Mouse (Mus musculus): ENCODE measurements at regions not wholly inside any gene's neighbourhood (a gene's known extent, or its start where the extent isn't known, plus 50 kb on each side); places are given as distances from the start of the nearest gene placed in this dataset.
"Not testable (repeated sequence)": the region's sequence is repeated elsewhere in the genome, so short reads cannot be mapped to it uniquely, and the experiment has no call there.

DNA sequence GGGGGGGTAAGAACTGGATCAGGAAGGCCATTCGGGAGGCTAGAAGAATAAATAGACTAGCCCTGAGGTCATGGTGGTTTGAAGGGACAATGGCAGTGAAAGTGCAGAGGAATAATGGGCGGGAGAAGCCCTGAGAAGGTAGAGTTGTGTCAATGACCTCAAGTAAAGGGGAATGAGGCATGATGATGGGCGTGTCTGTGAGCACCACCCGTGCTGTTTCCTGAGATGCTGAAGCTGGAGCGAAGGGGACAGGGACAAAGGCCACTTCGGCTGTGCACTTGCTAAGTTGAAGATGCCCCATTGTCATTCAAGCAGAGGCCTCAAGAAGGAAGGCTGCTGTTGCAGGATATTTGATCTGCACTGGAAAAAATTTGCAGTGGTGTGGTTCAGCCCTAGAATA is 69.5 kb downstream of the Adra2a start:
- Histone ChIP-seq H3K79me2 (ENCODE audit: control insufficient read depth, insufficient read depth, low read length) (no peaks in the 10 kb centered on the region), H3K4me3 (ENCODE audit: insufficient read depth, low read depth, low read length) (no peak overlapping the region), H3K4me1 (ENCODE audit: control insufficient read depth, insufficient read depth, low read length) (no peaks in the 10 kb centered on the region), H3K9ac (ENCODE audit: low read depth, low read length) (no peak overlapping the region), H3K27ac (replicated peaks; ENCODE audit: insufficient read depth, low read depth, low read length) (no peak overlapping the region), H3K36me3 (ENCODE audit: control insufficient read depth, insufficient read depth, low read length) (no peaks in the 10 kb centered on the region), H3K27me3 (ENCODE audit: control insufficient read depth, insufficient read depth, low read length) (no peaks in the 10 kb centered on the region)
- TF ChIP-seq POLR2A (IDR thresholded peaks at IDR 0.05; ENCODE audit: extremely low read depth, insufficient read depth, low read length) (no peak), CTCF (IDR thresholded peaks at IDR 0.05; ENCODE audit: low read depth, low read length) (no peak)
- no peak for DNase-seq (ENCODE audit: extremely low read depth, low read depth, low spot score)
- WGBS: 81% methylated on average over 6 of the region's 6 CpGs

DNA sequence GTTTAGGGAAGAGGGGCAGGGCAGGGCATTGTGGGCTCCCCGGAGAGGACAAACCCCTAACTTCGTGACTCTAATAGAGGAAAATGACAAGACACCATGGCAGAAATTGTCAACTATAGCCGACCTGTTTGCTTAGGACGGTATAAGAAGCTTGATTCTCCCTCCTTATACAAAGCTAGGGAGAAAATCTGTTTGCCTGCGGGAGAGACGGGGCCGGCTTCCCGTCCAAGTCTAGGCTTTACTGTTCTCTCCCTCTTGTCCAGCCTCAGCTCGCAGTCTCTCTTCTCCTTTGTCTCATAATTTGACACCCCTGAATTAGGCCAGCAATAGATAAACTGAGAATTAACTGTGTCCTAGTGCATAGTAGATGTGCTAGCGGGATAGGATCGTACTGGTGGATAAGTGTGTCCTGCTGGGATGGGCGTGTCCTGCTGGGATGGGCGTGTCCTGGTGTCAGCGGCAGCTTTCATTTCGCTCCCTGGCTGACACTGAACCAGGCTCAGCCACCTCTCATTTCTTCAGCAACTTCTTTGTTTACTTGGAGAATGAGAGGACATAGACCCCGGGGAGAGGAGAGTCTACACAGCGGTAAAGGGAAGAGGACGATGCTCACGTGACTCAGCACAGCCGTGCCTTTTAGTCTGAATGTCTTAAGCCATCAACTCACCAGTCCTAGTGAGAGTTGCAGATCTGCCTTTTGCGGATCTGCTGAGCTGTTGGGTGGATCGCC is 70.8 kb downstream of the Adra2a start:
- 11% methylated on average over 22 of the region's 22 CpGs for whole genome bisulfite sequencing
- H3K27me3 ChIP-seq (ENCODE audit: control insufficient read depth, insufficient read depth, low read length): no peaks in the 10 kb centered on the region
- DNase-seq (ENCODE audit: extremely low read depth, low read depth, low spot score): peak; percentile 46
- peak overlapping the region; percentile 47 for H3K4me3 ChIP-seq (ENCODE audit: insufficient read depth, low read depth, low read length)
- H3K36me3 ChIP-seq (ENCODE audit: control insufficient read depth, insufficient read depth, low read length): no peaks in the 10 kb centered on the region
- no peaks in the 10 kb centered on the region for H3K4me1 ChIP-seq (ENCODE audit: control insufficient read depth, insufficient read depth, low read length)
- no peaks in the 10 kb centered on the region for H3K79me2 ChIP-seq (ENCODE audit: control insufficient read depth, insufficient read depth, low read length)
- TF ChIP-seq CTCF (IDR thresholded peaks at IDR 0.05; ENCODE audit: low read depth, low read length): no peak
- TF ChIP-seq POLR2A (IDR thresholded peaks at IDR 0.05; ENCODE audit: extremely low read depth, insufficient read depth, low read length): no peak
- H3K27ac ChIP-seq (replicated peaks; ENCODE audit: insufficient read depth, low read depth, low read length): no peak overlapping the region
- no peak overlapping the region for H3K9ac ChIP-seq (ENCODE audit: low read depth, low read length)

DNA sequence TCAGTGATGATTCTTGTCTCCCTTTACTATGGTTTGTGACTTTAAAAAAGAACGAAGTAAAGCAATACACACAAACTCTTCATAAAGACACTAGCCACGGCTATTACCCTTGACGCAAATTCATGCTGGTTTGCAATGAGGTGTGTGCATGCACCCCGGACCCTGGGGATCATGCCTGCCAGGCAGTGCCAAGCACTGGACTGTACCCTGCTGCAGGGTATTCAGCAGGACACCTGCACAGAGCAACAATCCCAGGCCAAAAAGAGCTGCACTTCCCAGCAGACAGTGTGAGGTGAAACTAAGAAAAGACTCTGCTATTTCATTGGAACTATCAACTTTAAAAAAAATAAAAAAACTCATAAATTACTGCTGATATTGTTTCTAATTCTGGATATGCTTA is 71.4 kb downstream of the Adra2a start:
- Histone ChIP-seq H3K36me3 (ENCODE audit: control insufficient read depth, insufficient read depth, low read length) (no peaks in the 10 kb centered on the region), H3K9ac (ENCODE audit: low read depth, low read length) (no peak overlapping the region), H3K79me2 (ENCODE audit: control insufficient read depth, insufficient read depth, low read length) (no peaks in the 10 kb centered on the region), H3K27me3 (ENCODE audit: control insufficient read depth, insufficient read depth, low read length) (no peaks in the 10 kb centered on the region), H3K4me3 (ENCODE audit: insufficient read depth, low read depth, low read length) (no peak overlapping the region; the same call in 1 of the 2 replicates), H3K4me1 (ENCODE audit: control insufficient read depth, insufficient read depth, low read length) (no peaks in the 10 kb centered on the region), H3K27ac (replicated peaks; ENCODE audit: insufficient read depth, low read depth, low read length) (no peak overlapping the region)
- 50% methylated on average over 4 of the region's 4 CpGs for WGBS
- TF ChIP-seq POLR2A (IDR thresholded peaks at IDR 0.05; ENCODE audit: extremely low read depth, insufficient read depth, low read length) (no peak), CTCF (IDR thresholded peaks at IDR 0.05; ENCODE audit: low read depth, low read length) (no peak)
- no peak for DNase-seq (ENCODE audit: extremely low read depth, low read depth, low spot score)

DNA sequence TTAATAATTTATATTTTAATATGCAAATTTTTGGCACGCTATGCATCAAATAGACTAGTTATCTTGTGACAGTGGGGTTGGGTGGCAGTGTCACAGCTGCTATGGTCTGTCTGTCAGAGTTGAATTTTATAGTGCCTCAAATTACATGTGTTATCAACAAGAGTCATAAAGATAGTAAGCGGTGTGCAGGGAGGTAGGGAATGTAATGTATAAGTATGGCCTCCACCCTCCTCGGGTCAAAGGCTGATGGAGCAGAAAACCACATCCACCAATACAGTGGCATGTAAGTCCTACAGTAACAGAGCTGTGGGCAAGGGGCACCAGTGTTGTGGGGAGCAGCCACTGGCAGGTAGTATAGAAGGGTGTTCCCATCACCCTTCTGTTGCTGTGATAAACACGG is 72.9 kb downstream of the Adra2a start:
- TF ChIP-seq CTCF (IDR thresholded peaks at IDR 0.05; ENCODE audit: low read depth, low read length) (no peak), POLR2A (IDR thresholded peaks at IDR 0.05; ENCODE audit: extremely low read depth, insufficient read depth, low read length) (no peak)
- no peak overlapping the region for H3K9ac ChIP-seq (ENCODE audit: low read depth, low read length)
- H3K4me1 ChIP-seq (ENCODE audit: control insufficient read depth, insufficient read depth, low read length): no peaks in the 10 kb centered on the region
- H3K27ac ChIP-seq (replicated peaks; ENCODE audit: insufficient read depth, low read depth, low read length): no peak overlapping the region
- no peak for DNase-seq (ENCODE audit: extremely low read depth, low read depth, low spot score)
- 75% methylated on average over 4 of the region's 4 CpGs for WGBS
- H3K27me3 ChIP-seq (ENCODE audit: control insufficient read depth, insufficient read depth, low read length): no peaks in the 10 kb centered on the region
- no peaks in the 10 kb centered on the region for H3K79me2 ChIP-seq (ENCODE audit: control insufficient read depth, insufficient read depth, low read length)
- H3K4me3 ChIP-seq (ENCODE audit: insufficient read depth, low read depth, low read length): no peak overlapping the region
- no peaks in the 10 kb centered on the region for H3K36me3 ChIP-seq (ENCODE audit: control insufficient read depth, insufficient read depth, low read length)

DNA sequence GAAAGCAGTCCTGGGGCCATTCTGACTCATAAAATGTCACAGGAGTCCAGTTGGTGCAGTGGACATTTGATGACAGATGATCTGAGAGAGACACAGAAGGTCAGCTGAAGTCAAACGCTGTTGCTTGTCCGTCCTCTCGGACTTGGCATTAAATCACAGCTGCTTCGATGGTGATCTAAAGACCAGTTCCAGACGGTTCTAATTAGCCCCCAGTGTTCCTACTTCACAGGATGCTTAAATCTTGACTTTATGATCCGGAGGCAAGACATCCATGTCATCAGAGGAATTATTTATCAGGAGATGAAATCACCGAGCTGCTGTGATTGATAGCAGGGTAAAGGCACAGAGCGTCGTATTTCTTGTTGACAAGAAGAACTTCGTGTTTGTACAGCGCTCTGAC is 73.7 kb downstream of the Adra2a start:
- TF ChIP-seq CTCF (IDR thresholded peaks at IDR 0.05; ENCODE audit: low read depth, low read length): no peak
- H3K79me2 ChIP-seq (ENCODE audit: control insufficient read depth, insufficient read depth, low read length): no peaks in the 10 kb centered on the region
- no peak for DNase-seq (ENCODE audit: extremely low read depth, low read depth, low spot score)
- H3K27me3 ChIP-seq (ENCODE audit: control insufficient read depth, insufficient read depth, low read length): no peaks in the 10 kb centered on the region
- no peaks in the 10 kb centered on the region for H3K4me1 ChIP-seq (ENCODE audit: control insufficient read depth, insufficient read depth, low read length)
- WGBS: 69% methylated on average over 11 of the region's 11 CpGs
- H3K4me3 ChIP-seq (ENCODE audit: insufficient read depth, low read depth, low read length): no peak overlapping the region
- H3K9ac ChIP-seq (ENCODE audit: low read depth, low read length): no peak overlapping the region
- no peak overlapping the region for H3K27ac ChIP-seq (replicated peaks; ENCODE audit: insufficient read depth, low read depth, low read length)
- no peaks in the 10 kb centered on the region for H3K36me3 ChIP-seq (ENCODE audit: control insufficient read depth, insufficient read depth, low read length)

DNA sequence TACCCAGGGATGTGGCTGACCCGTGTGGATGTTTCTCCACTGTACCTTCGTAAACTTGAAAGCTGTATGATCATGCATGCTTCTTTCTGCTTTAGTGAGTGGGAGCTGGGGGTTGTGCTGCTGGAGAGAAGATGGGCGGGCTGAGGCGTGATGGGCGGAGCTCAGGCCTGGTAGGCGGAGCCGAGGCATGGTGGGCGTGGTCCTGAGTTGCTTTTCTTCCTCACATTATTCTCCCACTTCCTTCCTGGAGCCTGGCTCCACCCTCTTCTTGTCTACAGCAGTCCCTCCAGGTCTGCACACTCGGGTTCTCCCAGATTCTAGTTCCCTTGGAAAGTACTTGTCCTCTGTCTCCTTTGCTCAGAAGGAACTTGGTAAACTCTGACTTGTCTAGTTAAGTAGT is 79.6 kb downstream of the Adra2a start:
- Histone ChIP-seq H3K79me2 (ENCODE audit: control insufficient read depth, insufficient read depth, low read length) (no peaks in the 10 kb centered on the region), H3K4me3 (ENCODE audit: insufficient read depth, low read depth, low read length) (no peak overlapping the region), H3K27me3 (ENCODE audit: control insufficient read depth, insufficient read depth, low read length) (no peaks in the 10 kb centered on the region), H3K9ac (ENCODE audit: low read depth, low read length) (no peak overlapping the region), H3K36me3 (ENCODE audit: control insufficient read depth, insufficient read depth, low read length) (no peaks in the 10 kb centered on the region), H3K27ac (replicated peaks; ENCODE audit: insufficient read depth, low read depth, low read length) (no peak overlapping the region), H3K4me1 (ENCODE audit: control insufficient read depth, insufficient read depth, low read length) (no peaks in the 10 kb centered on the region)
- TF ChIP-seq POLR2A (IDR thresholded peaks at IDR 0.05; ENCODE audit: extremely low read depth, insufficient read depth, low read length) (no peak), CTCF (IDR thresholded peaks at IDR 0.05; ENCODE audit: low read depth, low read length) (no peak)
- DNase-seq (ENCODE audit: extremely low read depth, low read depth, low spot score): no peak
- 72% methylated on average over 9 of the region's 9 CpGs for WGBS

DNA sequence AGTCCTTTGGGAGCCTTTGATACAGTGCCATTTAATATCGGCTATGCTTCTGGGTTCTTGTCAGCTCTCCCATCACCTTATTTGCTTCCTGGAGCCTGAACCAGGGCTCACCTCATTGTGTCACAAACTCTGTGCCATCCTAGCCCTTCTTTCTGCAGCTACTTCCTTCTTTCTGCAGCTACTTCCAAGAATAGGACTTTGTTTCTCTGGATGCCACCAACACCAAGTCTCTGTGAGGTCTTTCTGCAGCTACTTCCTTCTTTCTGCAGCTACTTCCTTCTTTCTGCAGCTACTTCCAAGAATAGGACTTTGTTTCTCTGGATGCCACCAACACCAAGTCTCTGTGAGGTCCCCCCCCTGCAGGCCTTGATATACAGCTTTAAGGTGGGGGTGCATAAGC is 107.8 kb downstream of the Adra2a start:
- not testable (repeated sequence) for H3K4me1 ChIP-seq (ENCODE audit: control insufficient read depth, insufficient read depth, low read length); H3K27ac ChIP-seq (replicated peaks; ENCODE audit: insufficient read depth, low read depth, low read length); H3K79me2 ChIP-seq (ENCODE audit: control insufficient read depth, insufficient read depth, low read length); H3K9ac ChIP-seq (ENCODE audit: low read depth, low read length); H3K4me3 ChIP-seq (ENCODE audit: insufficient read depth, low read depth, low read length); H3K27me3 ChIP-seq (ENCODE audit: control insufficient read depth, insufficient read depth, low read length); H3K36me3 ChIP-seq (ENCODE audit: control insufficient read depth, insufficient read depth, low read length); DNase-seq (ENCODE audit: extremely low read depth, low read depth, low spot score)
- WGBS: 93% methylated on average over 1 of the region's 1 CpGs

All from liver, adult 2 months (tissue).